Mouse (Mus musculus) kidney, embryonic 14.5 days (tissue): ENCODE measurements around the gene Tmem87b. TPM values are rescaled to one million over a fixed set of nuclear protein-coding genes. Genes with fewer than 3 reads are reported as not detected.

Experiments
- ATAC-seq: fragments of 200-750 bp; cut with Nextera tagmentation; 2 replicates; pipeline ENCODE4 v1.8.0; 2017; ENCODE audit warnings: moderate number of reproducible peaks, mild to moderate bottlenecking, moderate TSS enrichment, moderate library complexity; ENCODE audit not compliant: low FRiP score, low TSS enrichment
- H3K27ac ChIP-seq: fragments of 300-500 bp; sonication (generic); 2 replicates; pipeline ENCODE4 v1.5.1; 2014; ENCODE audit warnings: low read depth, mild to moderate bottlenecking, low read length, moderate library complexity, mixed read lengths
- H3K27me3 ChIP-seq: fragments of 300-500 bp; sonication (generic); 2 replicates; pipeline ENCODE4 v1.6.1; 2014; ENCODE audit warnings: mild to moderate bottlenecking, low read length; ENCODE audit not compliant: control insufficient read depth, insufficient read depth
- H3K36me3 ChIP-seq: fragments of 300-500 bp; sonication (generic); 2 replicates; pipeline ENCODE4 v1.6.1; 2014; ENCODE audit warnings: low read length, mixed read lengths; ENCODE audit not compliant: control insufficient read depth, insufficient read depth
- H3K4me1 ChIP-seq: fragments of 300-500 bp; sonication (generic); 2 replicates; pipeline ENCODE4 v1.6.1; 2014; ENCODE audit warnings: low read length, mixed read lengths; ENCODE audit not compliant: control insufficient read depth, insufficient read depth
- H3K4me2 ChIP-seq: fragments of 300-500 bp; sonication (generic); replicated peaks from 2 replicates; pipeline ENCODE4 v1.6.1; 2014; ENCODE audit warnings: low read depth, mild to moderate bottlenecking, low read length
- H3K4me3 ChIP-seq: fragments of 300-500 bp; sonication (generic); 2 replicates; pipeline ENCODE4 v1.5.1; 2014; ENCODE audit warnings: mild to moderate bottlenecking, low read length
- H3K9ac ChIP-seq: fragments of 300-500 bp; sonication (generic); 2 replicates; pipeline ENCODE4 v1.6.1; 2014; ENCODE audit warnings: low read depth, mild to moderate bottlenecking, low read length, moderate library complexity
- H3K9me3 ChIP-seq: fragments of 300-500 bp; sonication (generic); 2 replicates; pipeline ENCODE4 v1.6.1; 2016; ENCODE audit warnings: low read length; ENCODE audit not compliant: control insufficient read depth
- WGBS: fragments of 180-500 bp; shearing (Covaris S2); extraction: QIAGEN DNeasy Blood & Tissue Kit; methylation state at CpG from one replicate; pipeline ENCODE4 v1.1.7; 2014; 5-methylcytosine and 5-hydroxymethylcytosine counted together
- polyA plus RNA-seq: library from polyadenylated mRNA; unstranded; fragments of >200 nt; fragmentation: Nextera tagmentation; extraction: Ambion mirVana; gene quantifications from 2 replicates; pipeline ENCODE4 v1.2.1, GENCODE M21; 2014

The Tmem87b gene
- polyA plus RNA-seq, 1 experiment from 2014 or later, result 31.8 TPM

GRCm38 (mm10) chr2:128890661-128891335, 72.9 kb downstream of the Tmem87b start:
- Histone ChIP-seq H3K4me2 (no peak overlapping the region), H3K27me3 (no peaks in the 10 kb centered on the region; the same call in 1 of the 2 replicates), H3K9me3 (no peaks in the 10 kb centered on the region), H3K9ac (no peak overlapping the region), H3K4me1 (peaks cover 6% of the 10 kb centered on the region; the same call in 1 of the 2 replicates), H3K27ac (no peak overlapping the region), H3K4me3 (no peak overlapping the region), H3K36me3 (no peaks in the 10 kb centered on the region)
- ATAC-seq, result no peak
- WGBS, result 92% methylated on average over 4 of the region's 4 CpGs

GRCm38 (mm10) chr2:128892180-128892721, 74.3 kb downstream of the Tmem87b start:
- Histone ChIP-seq H3K27ac (no peak overlapping the region), H3K9me3 (no peaks in the 10 kb centered on the region), H3K4me2 (peak overlapping the region; percentile 71), H3K4me3 (peak overlapping the region; percentile 39), H3K27me3 (no peaks in the 10 kb centered on the region; the same call in 1 of the 2 replicates), H3K36me3 (no peaks in the 10 kb centered on the region), H3K9ac (peak overlapping the region; percentile 54; the same call in 1 of the 2 replicates), H3K4me1 (peaks cover 6% of the 10 kb centered on the region; the same call in 1 of the 2 replicates)
- peak; percentile 61 for ATAC-seq
- 4% methylated on average over 34 of the region's 37 CpGs for WGBS

GRCm38 (mm10) chr2:128902843-128903242, 84.9 kb downstream of the Tmem87b start:
- Histone ChIP-seq H3K36me3 (no peaks in the 10 kb centered on the region), H3K27ac (no peak overlapping the region), H3K4me3 (no peak overlapping the region), H3K27me3 (no peaks in the 10 kb centered on the region), H3K9ac (no peak overlapping the region), H3K4me1 (no peaks in the 10 kb centered on the region), H3K9me3 (peaks cover 3% of the 10 kb centered on the region; the same call in 1 of the 2 replicates), H3K4me2 (no peak overlapping the region)
- WGBS, result 72% methylated on average over 6 of the region's 6 CpGs
- ATAC-seq, result no peak

- Histone ChIP-seq H3K4me3 (no peak overlapping the region), H3K9me3 (peaks cover 3% of the 10 kb centered on the region; the same call in 1 of the 2 replicates), H3K4me2 (no peak overlapping the region), H3K36me3 (no peaks in the 10 kb centered on the region), H3K27me3 (no peaks in the 10 kb centered on the region), H3K4me1 (no peaks in the 10 kb centered on the region), H3K9ac (no peak overlapping the region), H3K27ac (no peak overlapping the region)
- 72% methylated on average over 3 of the region's 3 CpGs for WGBS
- ATAC-seq, result no peak
These were observed 85.7 kb downstream of the Tmem87b start for GRCm38 (mm10) chr2:128903661-128904060.

Other genes with a start within 250 kb of the Tmem87b start
- gene Spdye4c, start 226.9 kb upstream of the Tmem87b start, polyA plus RNA-seq, result not detected in 2 replicates
- 56.3 and 94.0 TPM in 2 replicates for gene Anapc1, start 130.7 kb upstream of the Tmem87b start, polyA plus RNA-seq
- 7.3 and 10.3 TPM in 2 replicates for gene Mertk, start 119.2 kb upstream of the Tmem87b start, polyA plus RNA-seq
- 3.3 and 4.7 TPM in 2 replicates for gene Fbln7, start 44.9 kb downstream of the Tmem87b start, polyA plus RNA-seq
- gene Zc3h8, start 126.0 kb downstream of the Tmem87b start, polyA plus RNA-seq, result 10.8 and 12.4 TPM in 2 replicates
- 1.5 and 1.8 TPM in 2 replicates for gene Zc3h6, start 149.3 kb downstream of the Tmem87b start, polyA plus RNA-seq
- gene Gm10762, start 149.6 kb downstream of the Tmem87b start, polyA plus RNA-seq, result 14.1 and 14.6 TPM in 2 replicates
- gene Vinac1, start 230.1 kb downstream of the Tmem87b start, polyA plus RNA-seq, result not detected in 2 replicates
- gene Ttl, start 247.8 kb downstream of the Tmem87b start, polyA plus RNA-seq, result 12.2 and 20.5 TPM in 2 replicates